Mouse (Mus musculus) hindbrain, embryonic 10.5 days (tissue): ENCODE data around the gene Tbc1d22a. TPM values are rescaled to one million over a fixed set of nuclear protein-coding genes. Genes with fewer than 3 reads are reported as not detected.
A peak's percentile ranks its signal among the peaks of the same experiment; 100 is the strongest.

Source experiments
- DNase-seq: peaks from one replicate; pipeline ENCODE4 v3.0.0-alpha.2; 2017; ENCODE audit warnings: low spot score
- H3K27ac ChIP-seq: fragments of 300-500 bp; sonication (generic); 2 replicates; pipeline ENCODE4 v1.5.1; 2016; ENCODE audit warnings: mild to moderate bottlenecking, moderate library complexity
- H3K27me3 ChIP-seq: fragments of 300-500 bp; sonication (generic); 2 replicates; pipeline ENCODE4 v1.6.1; 2016; ENCODE audit warnings: mild to moderate bottlenecking; ENCODE audit not compliant: poor library complexity, insufficient read depth, severe bottlenecking
- H3K36me3 ChIP-seq: fragments of 300-500 bp; sonication (generic); 2 replicates; pipeline ENCODE4 v1.6.1; 2016; ENCODE audit warnings: mild to moderate bottlenecking, moderate library complexity
- H3K4me1 ChIP-seq: fragments of 300-500 bp; sonication (generic); replicated peaks from 2 replicates; pipeline ENCODE4 v1.6.1; 2016; ENCODE audit warnings: mild to moderate bottlenecking
- H3K4me3 ChIP-seq: fragments of 300-500 bp; sonication (generic); 2 replicates; pipeline ENCODE4 v1.5.1; 2016; ENCODE audit warnings: mild to moderate bottlenecking, moderate library complexity
- H3K9me3 ChIP-seq: fragments of 300-500 bp; sonication (generic); 2 replicates; pipeline ENCODE4 v1.6.1; 2016; ENCODE audit warnings: mild to moderate bottlenecking, moderate library complexity
- WGBS: fragments of 180-500 bp; shearing (Covaris S2); methylation state at CpG from one replicate; pipeline ENCODE4 v1.1.7; 2016; 5-methylcytosine and 5-hydroxymethylcytosine counted together
- polyA plus RNA-seq: library from polyadenylated mRNA; unstranded; fragments of >200 nt; fragmentation: Nextera tagmentation; extraction: Ambion mirVana; gene quantifications from 2 replicates; pipeline ENCODE4 v1.2.1, GENCODE M21; 2016

Gene Tbc1d22a
- 13.4 and 13.5 TPM in 2 replicates for polyA plus RNA-seq

DNA sequence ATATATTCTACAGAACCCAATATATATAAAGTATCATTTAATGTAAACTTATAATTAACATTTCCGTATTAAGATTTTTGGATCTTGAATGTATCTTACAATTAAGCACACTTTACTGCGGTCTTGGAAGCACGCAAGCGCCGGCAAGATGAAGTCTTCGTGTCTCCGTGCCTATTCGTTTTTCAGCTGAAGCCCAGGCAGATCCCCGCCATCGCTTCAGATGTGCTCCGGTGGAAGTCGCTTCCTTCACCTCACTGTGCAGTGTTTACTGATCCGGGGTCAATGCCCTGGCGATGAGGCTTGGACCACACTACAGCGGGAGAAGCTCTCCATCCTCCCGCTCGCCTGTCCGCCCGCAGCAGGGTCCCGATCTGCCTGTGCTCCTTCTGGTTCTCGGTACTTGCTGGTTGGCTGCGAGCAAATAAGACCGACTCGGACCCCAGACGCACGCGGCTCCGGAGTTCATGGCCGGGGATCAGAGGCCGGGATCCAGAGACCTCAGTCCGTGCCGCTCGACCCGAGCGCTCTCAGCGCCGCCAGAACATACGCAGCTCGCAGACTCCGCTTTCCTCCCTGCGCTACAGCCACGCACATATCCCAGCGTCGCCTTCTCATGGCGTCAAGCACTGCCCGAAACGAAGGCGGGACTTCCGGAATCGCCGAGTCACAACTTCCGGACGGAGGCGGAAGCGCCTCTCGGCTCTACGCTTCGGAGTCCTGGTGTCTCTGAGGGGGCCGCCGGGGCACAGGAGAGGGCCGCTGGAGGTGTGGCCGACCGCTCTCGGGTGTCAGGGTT, at the start of gene Tbc1d22a:
TSS of gene Tbc1d22a (plus strand) at position 707 of the 796 bp plus-strand sequence.
- WGBS: under 1% methylated on average over 64 of the region's 64 CpGs
- Histone ChIP-seq H3K36me3 (no peaks in the 10 kb centered on the region; the same call in 1 of the 2 replicates), H3K4me3 (peak within 1 kb of the TSS; percentile 93), H3K9me3 (no peaks in the 10 kb centered on the region), H3K4me1 (peaks cover 28% of the 10 kb centered on the region), H3K27me3 (no peaks in the 10 kb centered on the region), H3K27ac (peak within 1 kb of the TSS; percentile 92)
- peak; percentile 96 for DNase-seq

DNA sequence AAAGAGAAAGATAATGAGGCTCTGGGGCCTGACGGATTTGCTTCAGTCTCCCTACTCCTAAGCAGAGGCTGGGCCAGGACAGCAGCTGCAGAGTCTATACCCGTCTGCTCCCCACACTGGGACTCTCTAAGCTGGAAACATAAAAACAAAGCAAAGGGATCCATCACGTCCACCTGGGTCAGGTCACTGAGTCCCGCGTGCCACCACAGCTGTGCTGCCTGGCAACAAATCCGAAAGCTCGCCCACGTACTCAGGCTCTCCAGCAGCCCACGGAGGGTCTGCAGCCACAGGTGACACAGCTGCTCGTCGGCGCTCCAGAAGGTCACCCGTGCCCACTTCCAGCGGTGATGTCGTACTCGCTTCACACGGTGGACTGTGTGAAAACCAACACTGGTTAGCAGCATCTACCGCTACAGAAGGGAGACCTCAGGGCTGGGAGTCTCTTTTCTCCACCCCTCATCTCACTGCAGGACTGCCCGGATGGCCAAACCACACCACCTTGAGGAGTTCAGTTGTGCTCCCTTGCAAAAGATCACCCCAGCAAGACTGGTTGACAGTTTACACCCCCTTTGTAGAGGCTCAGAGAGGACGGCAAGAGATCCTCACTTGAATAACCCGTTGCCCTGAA, 49.4 kb upstream of the Tbc1d22a start:
- Histone ChIP-seq H3K36me3 (peaks cover 24% of the 10 kb centered on the region), H3K27me3 (no peaks in the 10 kb centered on the region), H3K27ac (no peak overlapping the region), H3K4me1 (peaks cover 28% of the 10 kb centered on the region), H3K9me3 (no peaks in the 10 kb centered on the region), H3K4me3 (no peak overlapping the region)
- DNase-seq: no peak
- 85% methylated on average over 21 of the region's 21 CpGs for WGBS

DNA sequence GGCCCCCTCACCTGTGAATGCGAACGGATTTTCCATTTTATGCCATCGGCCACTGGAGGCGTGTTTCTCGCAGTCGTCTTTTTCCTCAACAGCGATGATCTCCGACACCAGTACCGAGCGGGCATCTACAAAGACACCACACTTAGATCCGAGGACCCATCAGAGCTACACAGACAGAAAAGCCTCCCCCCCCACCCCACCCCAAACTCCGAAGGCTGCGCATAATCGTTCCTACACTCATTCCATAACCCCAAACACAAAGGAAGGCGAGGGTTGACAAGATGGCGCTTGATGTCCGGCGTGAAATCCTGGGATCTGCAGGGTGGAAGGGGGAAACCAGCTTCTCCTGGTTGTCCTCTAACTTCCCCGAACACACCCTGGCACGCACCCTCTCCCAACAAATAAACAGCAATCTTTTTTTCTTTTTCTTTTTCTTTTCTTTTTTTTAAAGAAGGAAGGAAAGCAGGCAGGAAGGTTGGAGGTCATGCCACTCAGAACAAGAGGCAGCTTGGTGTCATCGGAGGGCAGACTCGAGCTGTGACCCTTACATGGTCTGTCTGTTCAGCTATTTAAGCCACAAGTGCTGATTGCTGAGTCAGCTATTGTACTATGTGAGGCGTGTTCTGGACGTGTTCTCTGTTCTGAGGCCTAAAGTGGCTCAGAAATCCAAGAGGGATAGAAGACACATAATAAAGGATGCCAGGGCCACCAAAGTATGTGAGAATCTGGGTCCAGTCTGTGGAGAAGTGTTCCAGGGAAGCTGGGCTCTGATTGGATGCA, 48.3 kb upstream of the Tbc1d22a start:
- Histone ChIP-seq H3K27me3 (no peaks in the 10 kb centered on the region), H3K27ac (no peak overlapping the region), H3K4me1 (peaks cover 32% of the 10 kb centered on the region), H3K4me3 (no peak overlapping the region), H3K36me3 (peaks cover 24% of the 10 kb centered on the region), H3K9me3 (no peaks in the 10 kb centered on the region)
- DNase-seq: no peak
- WGBS: 87% methylated on average over 24 of the region's 24 CpGs

DNA sequence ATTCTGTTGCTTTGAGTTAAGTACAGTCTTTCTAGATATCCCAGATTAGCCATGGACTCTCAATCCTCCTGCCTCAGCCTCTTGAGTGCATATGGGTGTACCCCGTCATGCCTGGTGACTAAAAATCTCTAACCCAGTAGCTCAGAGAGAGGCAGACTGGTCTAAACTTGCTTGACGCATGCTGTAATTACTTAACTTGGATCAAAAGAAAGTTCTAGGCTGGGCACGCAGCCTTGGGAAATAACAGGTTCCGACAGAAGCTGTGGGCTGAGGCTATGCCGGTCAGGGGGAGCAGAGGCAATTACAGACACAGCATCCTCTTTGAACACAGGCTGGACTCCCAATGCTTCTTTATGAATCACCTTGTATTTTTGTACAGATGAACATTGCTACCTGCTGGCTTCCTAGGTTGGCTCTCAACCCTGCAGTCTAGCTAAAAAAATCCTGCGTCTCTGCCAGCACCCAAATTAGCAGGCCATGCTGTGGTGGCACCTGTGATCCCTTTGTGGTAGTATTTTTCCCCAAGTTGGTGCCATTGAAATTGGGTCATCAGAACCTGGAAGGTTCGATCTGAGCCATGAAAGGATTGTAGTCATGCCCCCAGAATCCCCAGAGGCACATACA, 47.1 kb upstream of the Tbc1d22a start:
- no peak for DNase-seq
- Histone ChIP-seq H3K27me3 (no peaks in the 10 kb centered on the region), H3K9me3 (no peaks in the 10 kb centered on the region), H3K27ac (no peak overlapping the region), H3K36me3 (0 out of 2 replicates have a peak, but pooled peaks cover 12% of the 10 kb centered on the region), H3K4me3 (no peak overlapping the region), H3K4me1 (peaks cover 40% of the 10 kb centered on the region)
- WGBS: 93% methylated on average over 7 of the region's 7 CpGs

DNA sequence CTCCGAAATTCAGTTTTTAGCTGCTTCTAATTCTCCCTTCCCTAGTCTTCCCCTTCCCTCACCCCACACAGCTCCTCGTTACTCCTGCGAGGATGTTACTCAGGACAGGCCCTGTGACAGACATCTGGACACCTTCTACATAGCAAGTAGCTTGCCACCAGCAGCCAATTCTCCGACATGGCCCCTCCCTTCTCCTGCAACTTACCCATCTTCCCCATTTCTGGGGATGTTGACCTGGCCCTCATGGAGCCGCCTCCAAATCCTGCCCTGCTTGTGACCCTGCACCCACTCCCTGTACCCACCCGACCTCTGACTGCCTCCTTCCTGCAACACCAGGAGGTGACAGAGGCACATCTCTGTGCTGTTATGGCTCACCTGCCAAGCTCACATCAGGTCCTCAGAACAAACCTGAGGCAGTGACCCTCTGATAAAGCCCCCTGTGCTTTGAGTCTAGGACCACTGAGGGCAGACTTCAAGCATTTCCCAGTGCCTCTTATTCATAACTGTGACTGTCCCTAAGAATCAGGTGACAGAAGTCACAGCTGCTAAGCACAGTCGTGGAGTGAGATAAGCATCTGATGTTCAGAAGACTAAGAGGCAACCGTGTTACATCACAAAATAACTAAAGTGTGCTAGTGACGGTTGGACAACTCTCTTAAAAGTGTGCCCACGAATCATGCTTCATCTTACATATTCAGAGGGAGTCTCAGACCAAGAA, 46.3 kb upstream of the Tbc1d22a start:
- no peak overlapping the region for H3K4me3 ChIP-seq
- no peak for DNase-seq
- WGBS: 84% methylated on average over 10 of the region's 10 CpGs
- peak overlapping the region; percentile 73 for H3K27ac ChIP-seq
- H3K9me3 ChIP-seq: no peaks in the 10 kb centered on the region
- H3K36me3 ChIP-seq: 0 out of 2 replicates have a peak, but pooled peaks cover 12% of the 10 kb centered on the region
- H3K4me1 ChIP-seq: peaks cover 48% of the 10 kb centered on the region
- no peaks in the 10 kb centered on the region for H3K27me3 ChIP-seq

DNA sequence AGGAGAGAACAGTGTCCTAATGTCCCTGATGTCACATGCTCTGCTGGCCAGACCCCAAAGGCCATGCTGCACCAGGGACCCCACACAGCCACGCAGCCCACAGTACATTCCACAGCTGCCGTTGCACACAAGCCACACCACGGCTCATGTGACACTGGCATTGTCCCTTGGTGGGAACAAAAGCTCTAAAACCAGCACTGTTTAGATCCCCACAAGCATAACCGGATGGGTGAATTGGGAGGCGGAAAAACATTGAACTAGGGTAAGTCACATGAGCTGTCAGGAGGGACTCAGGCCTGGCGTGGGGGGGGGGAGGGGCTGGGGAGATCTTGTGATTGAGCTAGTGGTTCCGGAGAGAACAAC, 45.8 kb upstream of the Tbc1d22a start:
- Histone ChIP-seq H3K4me3 (no peak overlapping the region), H3K27ac (peak overlapping the region; percentile 73), H3K27me3 (no peaks in the 10 kb centered on the region), H3K4me1 (peaks cover 53% of the 10 kb centered on the region), H3K9me3 (no peaks in the 10 kb centered on the region), H3K36me3 (0 out of 2 replicates have a peak, but pooled peaks cover 12% of the 10 kb centered on the region)
- 41% methylated on average over 7 of the region's 7 CpGs for WGBS
- peak; percentile 23 for DNase-seq

DNA sequence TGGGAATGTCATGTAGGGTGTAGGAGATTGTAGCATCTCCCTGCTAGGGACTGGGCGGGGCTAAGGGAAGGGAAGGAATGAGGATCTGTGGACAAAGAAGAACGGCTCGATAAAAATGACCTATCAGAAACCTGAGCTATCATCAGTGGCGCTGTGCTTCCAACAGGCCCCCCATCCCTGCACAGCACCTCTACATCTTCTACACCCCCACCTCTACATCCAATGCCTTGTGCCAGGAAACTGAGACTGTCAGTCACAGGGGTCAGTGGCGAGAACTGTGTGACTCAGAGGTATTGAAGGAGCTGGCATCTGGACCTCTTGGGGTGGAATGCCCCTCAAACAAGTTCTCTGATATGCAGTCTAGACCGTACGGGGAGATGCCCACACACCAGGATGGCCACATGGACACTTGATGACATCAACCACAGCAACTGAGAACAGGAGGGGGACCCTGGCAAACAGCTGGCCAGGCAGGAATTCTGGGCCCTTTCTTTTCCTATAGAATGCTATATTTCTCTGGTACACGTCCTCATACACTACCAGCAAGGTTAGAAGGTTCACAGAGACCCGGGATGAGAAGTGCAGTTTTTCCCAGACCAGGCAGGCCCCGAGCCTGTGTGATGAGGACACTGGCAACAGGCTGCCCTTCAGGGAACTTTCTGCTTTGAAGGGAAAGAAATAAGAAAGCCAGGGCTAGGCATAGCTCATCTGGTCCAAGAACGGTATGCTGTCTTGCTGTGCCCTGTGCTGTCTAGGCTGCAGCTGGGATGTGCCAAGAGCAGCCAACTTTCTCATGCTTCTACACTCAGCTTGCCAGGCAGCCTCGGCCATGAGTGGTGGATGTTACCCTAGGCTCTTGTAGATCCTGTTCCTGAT, 45.1 kb upstream of the Tbc1d22a start:
- H3K27me3 ChIP-seq: no peaks in the 10 kb centered on the region
- peak overlapping the region; percentile 73 for H3K27ac ChIP-seq
- DNase-seq: no peak
- WGBS: 84% methylated on average over 12 of the region's 12 CpGs
- peaks cover 60% of the 10 kb centered on the region for H3K4me1 ChIP-seq
- H3K36me3 ChIP-seq: 0 out of 2 replicates have a peak, but pooled peaks cover 10% of the 10 kb centered on the region
- no peaks in the 10 kb centered on the region for H3K9me3 ChIP-seq
- no peak overlapping the region for H3K4me3 ChIP-seq

DNA sequence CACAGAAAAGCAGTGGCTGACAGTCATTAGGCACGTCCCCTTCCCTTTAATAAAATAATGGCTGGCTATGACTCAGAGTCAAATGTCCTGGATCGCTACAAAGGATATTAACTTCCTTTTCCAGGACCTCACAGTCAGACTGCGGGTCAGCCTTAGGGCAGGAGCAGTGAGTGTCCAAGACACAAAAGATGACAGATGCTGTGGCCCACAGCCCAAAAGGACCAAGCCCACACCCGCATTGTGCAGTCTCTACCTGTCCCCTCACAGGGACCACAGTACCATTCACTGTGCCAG, 44.5 kb upstream of the Tbc1d22a start:
- Histone ChIP-seq H3K4me3 (no peak overlapping the region), H3K4me1 (peaks cover 64% of the 10 kb centered on the region), H3K9me3 (no peaks in the 10 kb centered on the region), H3K27ac (peak overlapping the region; percentile 62), H3K27me3 (no peaks in the 10 kb centered on the region), H3K36me3 (0 out of 2 replicates have a peak, but pooled peaks cover 4% of the 10 kb centered on the region)
- 83% methylated on average over 4 of the region's 4 CpGs for WGBS
- no peak for DNase-seq

DNA sequence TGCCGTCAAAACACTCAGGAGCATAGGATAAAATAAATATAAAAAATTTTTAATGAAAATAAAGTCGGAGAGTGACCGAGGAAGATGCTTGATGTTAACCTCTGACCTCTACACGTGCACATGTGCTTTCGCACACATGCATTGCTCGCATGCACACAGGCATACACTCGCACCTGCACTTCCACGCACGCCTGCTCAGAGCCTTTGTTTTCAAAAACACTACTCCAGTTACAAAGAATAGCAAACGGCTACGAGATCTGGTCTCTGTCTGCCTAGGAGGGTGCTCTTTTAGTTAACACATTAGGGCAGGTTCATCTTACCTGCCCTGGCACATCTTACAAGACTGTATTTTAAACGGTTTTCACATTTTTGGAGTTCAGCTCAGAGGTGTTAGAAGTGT, 42.9 kb upstream of the Tbc1d22a start:
- H3K4me3 ChIP-seq: no peak overlapping the region
- H3K36me3 ChIP-seq: no peaks in the 10 kb centered on the region
- no peak overlapping the region for H3K27ac ChIP-seq
- WGBS: 81% methylated on average over 12 of the region's 12 CpGs
- peaks cover 63% of the 10 kb centered on the region for H3K4me1 ChIP-seq
- H3K27me3 ChIP-seq: no peaks in the 10 kb centered on the region
- no peak for DNase-seq
- no peaks in the 10 kb centered on the region for H3K9me3 ChIP-seq

DNA sequence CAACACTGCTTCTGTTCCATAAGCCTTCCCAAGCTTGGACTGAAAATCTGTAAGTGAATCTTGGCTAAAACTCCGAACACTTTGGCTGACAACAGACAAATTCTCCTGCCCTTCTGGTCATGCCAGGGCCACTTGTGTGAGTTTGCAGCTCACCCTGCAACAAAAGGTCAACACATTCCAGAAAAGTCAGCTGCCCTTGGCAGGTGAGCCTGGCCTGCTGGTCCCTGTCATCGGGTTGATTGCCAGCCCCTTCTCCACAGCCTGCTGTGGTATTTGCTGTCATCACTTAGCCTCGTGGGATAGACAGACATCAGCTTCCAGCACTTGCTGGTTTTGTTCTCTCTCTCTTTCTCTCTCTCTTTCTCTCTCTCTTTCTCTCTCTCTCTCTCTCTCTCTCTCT, 42.1 kb upstream of the Tbc1d22a start:
- H3K27me3 ChIP-seq: no peaks in the 10 kb centered on the region
- DNase-seq: no peak
- no peaks in the 10 kb centered on the region for H3K9me3 ChIP-seq
- H3K27ac ChIP-seq: no peak overlapping the region
- H3K36me3 ChIP-seq: no peaks in the 10 kb centered on the region
- 64% methylated on average over 3 of the region's 3 CpGs for WGBS
- H3K4me3 ChIP-seq: no peak overlapping the region
- peaks cover 63% of the 10 kb centered on the region for H3K4me1 ChIP-seq

DNA sequence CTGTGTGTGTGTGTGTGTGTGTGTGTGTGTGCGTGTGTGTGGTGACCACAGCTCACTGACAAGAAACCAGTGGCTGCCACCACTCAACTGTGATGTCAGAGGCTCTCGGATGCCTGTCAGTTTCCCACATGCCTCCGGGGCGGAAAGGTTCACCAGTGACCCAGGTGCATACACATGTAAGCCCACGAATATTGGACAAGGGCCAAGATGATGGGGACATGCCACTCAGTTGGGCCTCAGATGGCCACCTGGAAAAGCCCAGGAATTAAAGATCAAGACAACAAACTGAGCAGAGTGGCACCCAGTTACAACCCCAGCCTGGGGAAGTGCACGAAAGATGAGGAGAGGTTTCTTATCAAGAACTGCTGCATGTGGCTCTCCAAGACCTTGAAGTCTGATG, 41.7 kb upstream of the Tbc1d22a start:
- no peak overlapping the region for H3K27ac ChIP-seq
- no peak for DNase-seq
- H3K9me3 ChIP-seq: no peaks in the 10 kb centered on the region
- H3K4me1 ChIP-seq: peaks cover 63% of the 10 kb centered on the region
- 84% methylated on average over 6 of the region's 6 CpGs for WGBS
- H3K4me3 ChIP-seq: no peak overlapping the region
- H3K36me3 ChIP-seq: no peaks in the 10 kb centered on the region
- no peaks in the 10 kb centered on the region for H3K27me3 ChIP-seq
